Mouse (Mus musculus) hindbrain, embryonic 16.5 days (tissue): ENCODE results near the gene Krt88. TPM values are rescaled to one million over a fixed set of nuclear protein-coding genes. Genes with fewer than 3 reads are reported as not detected.

ENCODE experiments used
- ATAC-seq: fragments of 200-750 bp; cut with Nextera tagmentation; 2 replicates; pipeline ENCODE4 v1.8.0; 2017; ENCODE audit warnings: moderate TSS enrichment, moderate library complexity
- H3K27ac ChIP-seq: fragments of 300-500 bp; sonication (generic); 2 replicates; pipeline ENCODE4 v1.5.1; 2014; ENCODE audit warnings: low read depth, mild to moderate bottlenecking, control low read depth, low read length, moderate library complexity
- H3K27me3 ChIP-seq: fragments of 300-500 bp; sonication (generic); replicated peaks from 2 replicates; pipeline ENCODE4 v1.6.1; 2014; ENCODE audit warnings: low read length; ENCODE audit not compliant: control insufficient read depth, insufficient read depth
- H3K36me3 ChIP-seq: fragments of 300-500 bp; sonication (generic); 2 replicates; pipeline ENCODE4 v1.6.1; 2014; ENCODE audit warnings: mild to moderate bottlenecking, low read length, moderate library complexity, mixed read lengths; ENCODE audit not compliant: control insufficient read depth, insufficient read depth
- H3K4me1 ChIP-seq: fragments of 300-500 bp; sonication (generic); 2 replicates; pipeline ENCODE4 v1.6.1; 2014; ENCODE audit warnings: low read depth, low read length; ENCODE audit not compliant: control insufficient read depth, insufficient read depth
- H3K4me2 ChIP-seq: fragments of 300-500 bp; sonication (generic); 2 replicates; pipeline ENCODE4 v1.6.1; 2014; ENCODE audit warnings: mild to moderate bottlenecking, low read length, control low read depth, moderate library complexity
- H3K4me3 ChIP-seq: fragments of 300-500 bp; sonication (generic); 2 replicates; pipeline ENCODE4 v1.5.1; 2014; ENCODE audit warnings: mild to moderate bottlenecking, low read length, control low read depth, moderate library complexity
- H3K9ac ChIP-seq: fragments of 300-500 bp; sonication (generic); 2 replicates; pipeline ENCODE4 v1.6.1; 2014; ENCODE audit warnings: low read depth, mild to moderate bottlenecking, control low read depth, low read length, moderate library complexity
- H3K9me3 ChIP-seq: fragments of 300-500 bp; sonication (generic); 2 replicates; pipeline ENCODE4 v1.6.1; 2014; ENCODE audit warnings: mild to moderate bottlenecking, low read length, moderate library complexity; ENCODE audit not compliant: control insufficient read depth
- WGBS: fragments of 180-500 bp; shearing (Covaris S2); extraction: QIAGEN DNeasy Blood & Tissue Kit; methylation state at CpG from one replicate; pipeline ENCODE4 v1.1.7; 2014; 5-methylcytosine and 5-hydroxymethylcytosine counted together
- polyA plus RNA-seq: library from polyadenylated mRNA; unstranded; fragments of >200 nt; fragmentation: Nextera tagmentation; extraction: Ambion mirVana; gene quantifications from 2 replicates; pipeline ENCODE4 v1.2.1, GENCODE M21; 2015

Gene Krt88
- polyA plus RNA-seq = not detected in 2 replicates

- Histone ChIP-seq H3K4me2 (no peak within 1 kb of the TSS), H3K4me3 (no peak within 1 kb of the TSS), H3K27ac (no peak within 1 kb of the TSS), H3K9me3 (no peaks in the 10 kb centered on the region), H3K27me3 (no peaks in the 10 kb centered on the region), H3K4me1 (no peaks in the 10 kb centered on the region), H3K9ac (no peak within 1 kb of the TSS), H3K36me3 (no peaks in the 10 kb centered on the region)
- no peak for ATAC-seq
- WGBS = 77% methylated on average over 2 of the region's 2 CpGs
Observed at GRCm38 (mm10) chr15:101447444-101447843, at the start of gene Krt88. Gene Krt88, plus strand, starts transcription at chr15:101447744.

GRCm38 (mm10) chr15:101398269-101398668 is 49.3 kb upstream of the Krt88 start:
- Histone ChIP-seq H3K27ac (no peak overlapping the region), H3K4me2 (no peak overlapping the region), H3K9ac (no peak overlapping the region), H3K4me1 (no peaks in the 10 kb centered on the region), H3K4me3 (no peak overlapping the region), H3K27me3 (no peaks in the 10 kb centered on the region), H3K9me3 (no peaks in the 10 kb centered on the region), H3K36me3 (no peaks in the 10 kb centered on the region)
- 81% methylated on average over 8 of the region's 8 CpGs for WGBS
- ATAC-seq = no peak

- H3K27me3 ChIP-seq = peaks cover 4% of the 10 kb centered on the region; the same call in 1 of the 2 replicates
- H3K4me1 ChIP-seq = no peaks in the 10 kb centered on the region
- H3K9me3 ChIP-seq = no peaks in the 10 kb centered on the region
- H3K4me2 ChIP-seq = no peak within 1 kb of the TSS
- no peaks in the 10 kb centered on the region for H3K36me3 ChIP-seq
- no peak within 1 kb of the TSS for H3K9ac ChIP-seq
- ATAC-seq = no peak
- H3K27ac ChIP-seq = no peak within 1 kb of the TSS
- 70% methylated on average over 2 of the region's 2 CpGs for WGBS
- H3K4me3 ChIP-seq = no peak within 1 kb of the TSS
Observed at GRCm38 (mm10) chr15:101410775-101411174, 36.8 kb upstream of the Krt88 start, which contains the start of gene Krt7. Gene Krt7, plus strand, starts transcription at chr15:101411043.

- Histone ChIP-seq H3K27me3 (peaks cover 4% of the 10 kb centered on the region; the same call in 1 of the 2 replicates), H3K9me3 (no peaks in the 10 kb centered on the region), H3K27ac (no peak overlapping the region), H3K36me3 (no peaks in the 10 kb centered on the region), H3K9ac (no peak overlapping the region), H3K4me2 (no peak overlapping the region), H3K4me1 (no peaks in the 10 kb centered on the region), H3K4me3 (no peak overlapping the region)
- 19% methylated on average over 28 of the region's 31 CpGs for WGBS
- no peak for ATAC-seq
Observed at GRCm38 (mm10) chr15:101412188-101412587, 35.4 kb upstream of the Krt88 start.

- Histone ChIP-seq H3K9me3 (no peaks in the 10 kb centered on the region), H3K27me3 (peaks cover 4% of the 10 kb centered on the region; the same call in 1 of the 2 replicates), H3K27ac (no peak overlapping the region), H3K9ac (no peak overlapping the region), H3K4me3 (no peak overlapping the region), H3K36me3 (no peaks in the 10 kb centered on the region), H3K4me2 (no peak overlapping the region), H3K4me1 (no peaks in the 10 kb centered on the region)
- WGBS = 64% methylated on average over 7 of the region's 7 CpGs
- ATAC-seq = no peak
Observed at GRCm38 (mm10) chr15:101413916-101414635, 33.5 kb upstream of the Krt88 start.

GRCm38 (mm10) chr15:101414807-101415565 is 32.6 kb upstream of the Krt88 start:
- no peak overlapping the region for H3K27ac ChIP-seq
- H3K9ac ChIP-seq = no peak overlapping the region
- 40% methylated on average over 10 of the region's 11 CpGs for WGBS
- ATAC-seq = no peak
- peaks cover 4% of the 10 kb centered on the region; the same call in 1 of the 2 replicates for H3K27me3 ChIP-seq
- H3K4me1 ChIP-seq = no peaks in the 10 kb centered on the region
- H3K4me3 ChIP-seq = no peak overlapping the region
- no peaks in the 10 kb centered on the region for H3K9me3 ChIP-seq
- H3K4me2 ChIP-seq = no peak overlapping the region
- no peaks in the 10 kb centered on the region for H3K36me3 ChIP-seq

GRCm38 (mm10) chr15:101418950-101419349 is 28.6 kb upstream of the Krt88 start:
- H3K4me1 ChIP-seq = no peaks in the 10 kb centered on the region
- no peaks in the 10 kb centered on the region for H3K9me3 ChIP-seq
- H3K36me3 ChIP-seq = no peaks in the 10 kb centered on the region
- WGBS = 81% methylated on average over 4 of the region's 4 CpGs
- no peak overlapping the region for H3K4me3 ChIP-seq
- H3K27ac ChIP-seq = no peak overlapping the region
- no peaks in the 10 kb centered on the region for H3K27me3 ChIP-seq
- ATAC-seq = no peak
- no peak overlapping the region for H3K4me2 ChIP-seq
- H3K9ac ChIP-seq = no peak overlapping the region

- Histone ChIP-seq H3K9me3 (no peaks in the 10 kb centered on the region), H3K4me1 (no peaks in the 10 kb centered on the region), H3K4me3 (no peak overlapping the region), H3K9ac (no peak overlapping the region), H3K27ac (no peak overlapping the region), H3K36me3 (no peaks in the 10 kb centered on the region), H3K27me3 (no peaks in the 10 kb centered on the region), H3K4me2 (no peak overlapping the region)
- no peak for ATAC-seq
- WGBS = 62% methylated on average over 6 of the region's 6 CpGs
Observed at GRCm38 (mm10) chr15:101420903-101421302, 26.6 kb upstream of the Krt88 start.

- Histone ChIP-seq H3K4me1 (no peaks in the 10 kb centered on the region), H3K27me3 (no peaks in the 10 kb centered on the region), H3K36me3 (no peaks in the 10 kb centered on the region), H3K9ac (no peak overlapping the region), H3K9me3 (no peaks in the 10 kb centered on the region), H3K27ac (no peak overlapping the region), H3K4me2 (no peak overlapping the region), H3K4me3 (no peak overlapping the region)
- 28% methylated on average over 5 of the region's 5 CpGs for WGBS
- ATAC-seq = no peak
Observed at GRCm38 (mm10) chr15:101424914-101425313, 22.6 kb upstream of the Krt88 start.
